ENCODE assay signal across 8 mouse cellular contexts in the genomic region with DNA sequence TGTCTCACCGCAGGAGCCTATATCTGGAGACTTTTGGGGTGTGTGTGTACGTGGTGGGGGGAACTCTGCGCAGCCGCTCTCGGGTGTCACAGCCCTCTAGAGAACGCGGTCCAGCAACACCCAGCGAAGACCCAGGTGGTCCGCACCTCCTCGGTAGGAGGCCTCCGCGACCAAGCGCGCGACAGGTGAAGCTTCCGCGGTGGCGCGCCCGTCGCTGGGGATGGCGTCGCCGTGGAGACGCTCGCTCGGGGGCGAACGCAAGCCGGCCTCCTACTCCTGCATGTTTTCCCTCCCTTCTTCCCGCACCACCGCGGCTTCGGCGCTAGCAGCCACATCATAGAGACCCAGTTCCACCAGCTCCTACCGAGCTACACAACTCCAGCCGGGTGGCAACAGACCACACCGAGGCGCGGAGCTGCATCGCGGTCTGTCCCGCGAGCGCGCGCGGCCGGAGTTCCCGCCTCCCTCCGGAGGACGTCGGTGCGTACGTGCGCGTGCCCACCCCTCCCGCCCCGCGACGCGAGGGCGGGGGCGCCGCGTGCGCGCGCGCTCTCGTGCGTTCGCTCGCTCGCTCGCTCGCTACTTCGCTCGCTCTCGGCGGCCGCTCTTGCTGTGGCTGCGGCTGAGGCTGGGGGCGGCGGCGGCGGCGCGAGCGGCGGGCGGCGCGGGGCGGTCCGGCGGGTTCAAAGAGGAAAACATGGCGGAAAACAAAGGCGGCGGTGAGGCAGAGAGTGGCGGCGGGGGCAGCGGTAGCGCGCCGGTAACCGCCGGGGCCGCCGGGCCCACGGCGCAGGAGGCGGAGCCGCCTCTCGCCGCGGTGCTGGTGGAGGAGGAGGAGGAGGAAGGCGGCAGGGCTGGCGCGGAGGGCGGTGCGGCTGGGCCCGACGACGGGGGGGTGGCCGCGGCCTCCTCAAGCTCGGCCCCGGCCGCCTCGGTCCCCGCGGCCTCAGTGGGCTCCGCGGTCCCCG. TPM values are rescaled to one million over a fixed set of nuclear protein-coding genes. Genes with fewer than 3 reads are reported as not detected.
DNase-seq lines count a peak whose midpoint lies in the region; ATAC-seq lines count a peak whose summit lies in the region.

A gene (plus strand): TSS at position 112 of the 968 bp plus-strand sequence.

- H3K9ac ChIP-seq in heart, embryonic 13.5 days = peak within 1 kb of the TSS; percentile 94
- peak within 1 kb of the TSS; percentile 99 for H3K9ac ChIP-seq in liver, embryonic 12.5 days
- H3K9ac ChIP-seq in stomach, embryonic 15.5 days = peak within 1 kb of the TSS; percentile 97

- H3K4me3 ChIP-seq in heart, embryonic 13.5 days = peak within 1 kb of the TSS; percentile 95
- peak within 1 kb of the TSS; percentile 100 for H3K4me3 ChIP-seq in liver, embryonic 12.5 days
- H3K4me3 ChIP-seq in stomach, embryonic 15.5 days (replicated peaks) = peak within 1 kb of the TSS; percentile 98

- peak within 1 kb of the TSS; percentile 86 for H3K4me2 ChIP-seq in heart, embryonic 13.5 days
- H3K4me2 ChIP-seq in liver, embryonic 12.5 days = peak within 1 kb of the TSS; percentile 90
- H3K4me2 ChIP-seq in stomach, embryonic 15.5 days = peak within 1 kb of the TSS; percentile 65

- H3K27me3 ChIP-seq in heart, embryonic 13.5 days (replicated peaks) = no peaks in the 10 kb centered on the region
- no peaks in the 10 kb centered on the region for H3K27me3 ChIP-seq in liver, embryonic 12.5 days (replicated peaks)
- no peaks in the 10 kb centered on the region for H3K27me3 ChIP-seq in stomach, embryonic 15.5 days (replicated peaks)

- peak within 1 kb of the TSS; percentile 93 for H3K27ac ChIP-seq in heart, embryonic 13.5 days (replicated peaks)
- H3K27ac ChIP-seq in liver, embryonic 12.5 days = peak within 1 kb of the TSS; percentile 93
- peak within 1 kb of the TSS; percentile 96 for H3K27ac ChIP-seq in stomach, embryonic 15.5 days

- under 1% methylated on average over 91 of the region's 136 CpGs for WGBS in heart, embryonic 13.5 days
- under 1% methylated on average over 136 of the region's 136 CpGs for WGBS in liver, embryonic 12.5 days (ENCODE audit: insufficient replicate concordance)
- under 1% methylated on average over 96 of the region's 136 CpGs for WGBS in stomach, embryonic 15.5 days

- peaks cover 21% of the 10 kb centered on the region for H3K36me3 ChIP-seq in heart, embryonic 13.5 days
- peaks cover 16% of the 10 kb centered on the region for H3K36me3 ChIP-seq in liver, embryonic 12.5 days
- no peaks in the 10 kb centered on the region for H3K36me3 ChIP-seq in stomach, embryonic 15.5 days

- peak; percentile 97 for DNase-seq in CD4-positive helper T cell, adult 2 months (ENCODE audit: low read depth, low spot score)
- peak; percentile 89 for DNase-seq in brain, embryonic 18.5 days (ENCODE audit: low read depth, low spot score)
- DNase-seq in kidney, postnatal 10 days = peak; percentile 95
- DNase-seq in natural killer cell, adult 2 months (ENCODE audit: low spot score in 2 of 2) = peak; percentile 80 to 87

- peak; percentile 81 for ATAC-seq in erythroid progenitor cell, adult 5-6 weeks (replicated peaks; ENCODE audit: low FRiP score, poor library complexity, severe bottlenecking)
- ATAC-seq in heart, embryonic 13.5 days (ENCODE audit: extremely low read depth, insufficient number of reproducible peaks, low FRiP score, low TSS enrichment) = peak; percentile 80
- peak; percentile 87 for ATAC-seq in liver, embryonic 12.5 days
- peak; percentile 87 for ATAC-seq in stomach, embryonic 15.5 days (ENCODE audit: insufficient read depth, low FRiP score, low read depth)

- H3K4me1 ChIP-seq in heart, embryonic 13.5 days = peaks cover 27% of the 10 kb centered on the region
- H3K4me1 ChIP-seq in liver, embryonic 12.5 days = peaks cover 39% of the 10 kb centered on the region
- H3K4me1 ChIP-seq in stomach, embryonic 15.5 days = peaks cover 9% of the 10 kb centered on the region

- H3K9me3 ChIP-seq in heart, embryonic 13.5 days = no peaks in the 10 kb centered on the region
- no peaks in the 10 kb centered on the region for H3K9me3 ChIP-seq in liver, embryonic 12.5 days (replicated peaks)
- no peaks in the 10 kb centered on the region for H3K9me3 ChIP-seq in stomach, embryonic 15.5 days

RNA-seq across cellular contexts. Expression of the gene that starts here (rescaled TPM):
- total RNA-seq in erythroid progenitor cell, adult 5-6 weeks (2015; ENCODE audit: low replicate concordance) = 53.7 and 79.2 TPM in 2 replicates
- total RNA-seq in erythroid progenitor cell, adult 5-6 weeks (2017; ENCODE audit: low replicate concordance) = 40.6 and 66.6 TPM in 2 replicates
- 9.8 and 11.8 TPM in 2 replicates for polyA plus RNA-seq in heart, embryonic 13.5 days (2015; fragmentation: Nextera tagmentation; extraction: Ambion mirVana)
- 13.6 and 14.8 TPM in 2 replicates for polyA plus RNA-seq in liver, embryonic 12.5 days (2016; fragmentation: Nextera tagmentation; extraction: Ambion mirVana)
- 18.8 and 21.6 TPM in 2 replicates for polyA plus RNA-seq in stomach, embryonic 15.5 days (2015; fragmentation: Nextera tagmentation; extraction: Ambion mirVana)

Comparison
In these comparisons a context has a peak if more than half of its experiments do, and no peak if none do; other contexts are left out.
1. Peak in every context shown above with its lines: DNase-seq, ATAC-seq, H3K4me3 ChIP-seq and H3K27ac ChIP-seq.